Mouse (Mus musculus) midbrain, embryonic 10.5 days (tissue): ENCODE measurements around the gene Map3k14. TPM values are rescaled to one million over a fixed set of nuclear protein-coding genes. Genes with fewer than 3 reads are reported as not detected.

Source experiments
- DNase-seq: peaks from one replicate; pipeline ENCODE4 v3.0.0-alpha.2; 2017; ENCODE audit warnings: low spot score
- H3K27ac ChIP-seq: fragments of 300-500 bp; sonication (generic); replicated peaks from 2 replicates; pipeline ENCODE4 v1.5.1; 2016; ENCODE audit warnings: mild to moderate bottlenecking
- H3K27me3 ChIP-seq: fragments of 300-500 bp; sonication (generic); 2 replicates; pipeline ENCODE4 v1.6.1; 2016; ENCODE audit warnings: low read depth, mild to moderate bottlenecking; ENCODE audit not compliant: poor library complexity, severe bottlenecking
- H3K36me3 ChIP-seq: fragments of 300-500 bp; sonication (generic); 2 replicates; pipeline ENCODE4 v1.6.1; 2016; ENCODE audit warnings: mild to moderate bottlenecking, moderate library complexity
- H3K4me1 ChIP-seq: fragments of 300-500 bp; sonication (generic); 2 replicates; pipeline ENCODE4 v1.6.1; 2016
- H3K4me3 ChIP-seq: fragments of 300-500 bp; sonication (generic); 2 replicates; pipeline ENCODE4 v1.5.1; 2016; ENCODE audit warnings: mild to moderate bottlenecking, moderate library complexity
- H3K9me3 ChIP-seq: fragments of 300-500 bp; sonication (generic); replicated peaks from 2 replicates; pipeline ENCODE4 v1.6.1; 2016; ENCODE audit warnings: mild to moderate bottlenecking
- WGBS: fragments of 180-500 bp; shearing (Covaris S2); methylation state at CpG from one replicate; pipeline ENCODE4 v1.1.7; 2016; 5-methylcytosine and 5-hydroxymethylcytosine counted together
- polyA plus RNA-seq: library from polyadenylated mRNA; unstranded; fragments of >200 nt; fragmentation: Nextera tagmentation; extraction: Ambion mirVana; gene quantifications from 2 replicates; pipeline ENCODE4 v1.2.1, GENCODE M21; 2016

The Map3k14 gene
- polyA plus RNA-seq, 1 experiment from 2014 or later, result 4.4 TPM

DNA sequence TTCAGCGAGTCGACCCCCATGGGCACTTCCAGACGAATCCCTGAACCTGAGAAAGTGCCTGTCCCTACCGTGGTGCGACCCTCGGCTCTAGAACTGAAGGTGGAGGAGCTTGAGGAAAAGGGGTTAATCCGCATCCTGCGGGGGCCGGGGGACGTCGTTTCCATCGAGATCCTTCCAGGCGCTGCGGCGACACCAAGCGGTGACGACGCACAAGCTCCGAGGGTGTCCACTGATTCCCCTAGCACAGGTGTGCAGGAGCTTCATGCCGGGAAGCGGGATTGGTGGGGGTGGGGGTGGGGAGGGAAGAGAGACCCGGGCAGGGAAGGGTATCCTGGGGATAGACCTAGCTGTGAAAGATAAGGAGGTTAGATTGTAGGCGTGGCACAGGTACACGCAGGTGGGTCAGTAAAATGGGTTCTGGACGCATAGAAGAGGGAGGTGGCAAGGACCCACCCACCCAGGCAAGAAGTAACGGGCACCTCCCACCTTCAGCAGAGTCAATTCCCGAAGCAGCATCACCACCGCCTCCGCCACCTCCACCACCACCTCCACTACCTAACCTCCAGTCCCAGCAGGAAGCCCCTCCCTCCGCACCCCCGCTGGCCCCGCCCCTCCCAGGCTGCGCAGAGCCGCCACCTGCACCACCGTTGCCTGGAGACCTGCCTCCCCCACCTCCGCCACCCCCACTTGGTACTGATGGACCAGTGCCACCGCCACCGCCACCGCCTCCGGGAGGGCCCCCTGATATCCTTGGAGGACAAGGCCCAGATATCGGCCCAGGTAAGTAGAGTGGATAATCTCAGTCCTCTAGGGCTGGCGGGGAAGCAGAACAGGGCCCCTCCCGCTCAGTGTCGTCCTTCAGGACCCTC lies 74.1 kb downstream of the Map3k14 start:
- 5% methylated on average over 43 of the region's 44 CpGs for WGBS
- no peak overlapping the region for H3K27ac ChIP-seq
- H3K9me3 ChIP-seq, result no peaks in the 10 kb centered on the region
- DNase-seq, result peak; percentile 46
- H3K4me1 ChIP-seq, result peaks cover 17% of the 10 kb centered on the region
- peak overlapping the region; percentile 43 for H3K4me3 ChIP-seq
- peaks cover 90% of the 10 kb centered on the region for H3K27me3 ChIP-seq
- H3K36me3 ChIP-seq, result no peaks in the 10 kb centered on the region

DNA sequence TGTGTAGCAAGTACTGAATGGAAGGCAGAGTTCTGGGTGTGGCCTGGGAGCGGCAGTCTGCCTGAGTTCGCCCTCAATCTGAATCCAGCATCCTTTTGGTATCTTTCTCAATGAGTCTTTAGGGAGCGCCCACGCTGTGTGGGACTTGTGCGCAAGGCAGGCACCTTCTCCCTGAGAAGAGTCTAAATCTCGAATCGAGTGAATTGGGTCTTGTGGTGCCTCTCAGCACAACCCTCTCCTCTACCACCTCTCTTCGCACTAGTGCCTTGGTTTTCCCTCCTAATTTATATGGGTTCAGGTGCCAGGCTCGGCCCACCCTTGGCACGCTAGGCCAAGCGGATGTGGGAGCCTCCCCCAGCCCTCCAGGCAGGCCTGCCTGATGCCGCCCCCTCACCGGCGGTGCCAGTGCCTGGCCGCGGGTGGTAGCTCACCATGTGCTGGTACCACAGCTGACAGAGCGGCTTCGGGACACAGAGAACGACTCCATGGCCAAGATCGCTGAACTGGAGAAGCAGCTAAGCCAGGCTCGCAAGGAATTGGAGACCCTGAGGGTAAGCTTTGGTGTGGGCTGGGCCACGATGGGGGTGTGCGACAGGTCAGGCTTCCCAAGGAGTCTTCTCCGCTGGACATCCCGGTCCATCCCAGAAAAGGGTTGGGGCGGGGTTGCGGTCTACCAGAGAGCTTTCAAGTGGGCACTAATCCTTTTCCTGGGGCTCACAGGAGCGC lies 74.9 kb downstream of the Map3k14 start:
- no peaks in the 10 kb centered on the region for H3K9me3 ChIP-seq
- H3K36me3 ChIP-seq, result no peaks in the 10 kb centered on the region
- peaks cover 14% of the 10 kb centered on the region for H3K4me1 ChIP-seq
- peak overlapping the region; percentile 43 for H3K4me3 ChIP-seq
- H3K27ac ChIP-seq, result no peak overlapping the region
- H3K27me3 ChIP-seq, result peaks cover 82% of the 10 kb centered on the region
- no peak for DNase-seq
- WGBS, result 14% methylated on average over 28 of the region's 28 CpGs

DNA sequence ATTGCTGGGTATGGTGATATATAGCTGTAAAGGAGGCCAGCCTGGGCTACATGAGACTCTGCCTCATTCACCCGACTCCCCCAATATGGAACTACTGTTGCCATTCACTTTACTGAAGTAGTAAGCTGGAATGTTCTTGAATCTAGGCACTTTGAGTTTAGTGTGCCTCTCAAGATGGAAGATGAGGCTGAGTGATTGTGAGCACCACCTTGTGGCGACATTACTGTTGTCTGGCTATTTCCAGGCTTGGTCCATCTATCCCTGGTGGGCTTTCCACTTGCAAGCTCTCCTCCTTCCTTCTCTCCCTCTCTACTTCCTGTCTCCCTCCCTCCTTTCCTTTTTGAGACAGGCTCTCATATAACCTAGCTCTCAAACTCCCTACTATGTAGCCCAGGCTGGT lies 82.4 kb downstream of the Map3k14 start:
- Histone ChIP-seq H3K36me3 (no peaks in the 10 kb centered on the region), H3K27ac (no peak overlapping the region), H3K4me3 (no peak overlapping the region), H3K4me1 (no peaks in the 10 kb centered on the region), H3K27me3 (peaks cover 10% of the 10 kb centered on the region), H3K9me3 (no peaks in the 10 kb centered on the region)
- DNase-seq, result peak; percentile 42
- 32% methylated on average over 2 of the region's 2 CpGs for WGBS

DNA sequence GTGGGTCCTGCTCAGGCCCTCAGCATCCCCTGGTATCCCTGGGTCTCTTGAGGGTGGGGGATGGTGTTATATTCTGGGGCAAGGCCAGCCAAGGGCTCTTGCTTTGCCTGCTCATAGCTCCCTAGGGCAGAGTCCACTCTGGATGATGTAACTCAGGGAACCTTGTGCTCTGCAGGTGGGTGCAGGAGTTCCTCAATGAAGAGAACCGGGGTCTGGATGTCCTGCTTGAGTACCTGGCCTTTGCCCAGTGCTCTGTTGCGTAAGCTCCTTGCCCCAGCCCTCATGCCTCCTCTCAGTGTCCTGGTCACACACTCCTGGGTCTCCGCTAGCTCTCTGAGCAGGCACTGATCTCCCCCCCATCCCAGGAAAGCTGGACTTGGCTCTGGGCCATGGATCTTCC lies 85.4 kb downstream of the Map3k14 start:
- DNase-seq, result no peak

DNA sequence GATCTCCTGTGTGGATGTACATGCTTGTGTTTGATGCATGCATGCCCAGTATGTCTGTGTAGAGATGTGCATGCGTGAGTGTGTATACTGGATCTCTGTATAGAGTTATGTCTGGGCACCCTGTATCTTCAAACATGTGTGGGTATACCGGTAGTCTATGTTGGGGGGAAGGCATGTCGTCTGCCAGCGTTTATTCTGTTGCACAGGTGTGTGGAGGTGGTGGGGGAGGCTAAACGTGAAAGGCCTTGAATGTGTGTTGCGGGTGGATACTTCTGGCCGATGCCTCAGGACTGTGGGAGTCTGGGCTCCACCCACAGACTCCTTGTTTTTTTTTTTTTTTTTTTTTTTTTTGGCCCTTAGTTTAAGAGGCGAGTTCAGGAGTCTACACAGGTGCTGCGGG lies 85.9 kb downstream of the Map3k14 start:
- H3K4me1 ChIP-seq, result no peaks in the 10 kb centered on the region
- no peaks in the 10 kb centered on the region for H3K36me3 ChIP-seq
- H3K9me3 ChIP-seq, result no peaks in the 10 kb centered on the region
- H3K27ac ChIP-seq, result no peak overlapping the region
- peaks cover 8% of the 10 kb centered on the region for H3K27me3 ChIP-seq
- no peak for DNase-seq
- 81% methylated on average over 9 of the region's 9 CpGs for WGBS
- no peak overlapping the region for H3K4me3 ChIP-seq

More for the DNA sequence above, 85.4 kb downstream of the Map3k14 start:
- Histone ChIP-seq H3K27ac (no peak overlapping the region), H3K4me1 (no peaks in the 10 kb centered on the region), H3K27me3 (peaks cover 8% of the 10 kb centered on the region), H3K4me3 (no peak overlapping the region), H3K36me3 (no peaks in the 10 kb centered on the region), H3K9me3 (no peaks in the 10 kb centered on the region)
- 76% methylated on average over 3 of the region's 3 CpGs for WGBS

DNA sequence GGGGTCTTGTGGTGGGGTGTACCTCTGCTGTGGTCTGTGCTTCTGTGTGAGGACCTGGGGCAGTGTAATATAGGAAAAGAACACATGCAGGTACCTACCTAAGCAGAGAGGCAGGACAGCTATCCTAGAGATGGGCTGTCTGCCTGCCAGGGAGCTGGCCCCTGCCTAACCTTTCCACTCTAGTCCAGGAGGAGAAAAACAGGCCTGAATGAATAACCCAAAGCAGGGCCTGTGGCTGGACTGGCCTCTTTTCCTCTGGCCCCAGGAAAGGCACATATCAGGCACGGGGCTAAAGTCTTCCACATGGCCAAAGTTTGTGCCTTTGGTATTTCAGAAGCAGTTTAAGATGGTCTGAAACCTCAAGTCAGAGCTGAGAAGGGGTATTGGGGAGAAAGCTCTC lies 86.8 kb downstream of the Map3k14 start:
- no peak overlapping the region for H3K4me3 ChIP-seq
- DNase-seq, result no peak
- H3K27me3 ChIP-seq, result peaks cover 8% of the 10 kb centered on the region
- H3K4me1 ChIP-seq, result no peaks in the 10 kb centered on the region
- 81% methylated on average over 1 of the region's 1 CpGs for WGBS
- H3K9me3 ChIP-seq, result no peaks in the 10 kb centered on the region
- H3K36me3 ChIP-seq, result no peaks in the 10 kb centered on the region
- no peak overlapping the region for H3K27ac ChIP-seq

DNA sequence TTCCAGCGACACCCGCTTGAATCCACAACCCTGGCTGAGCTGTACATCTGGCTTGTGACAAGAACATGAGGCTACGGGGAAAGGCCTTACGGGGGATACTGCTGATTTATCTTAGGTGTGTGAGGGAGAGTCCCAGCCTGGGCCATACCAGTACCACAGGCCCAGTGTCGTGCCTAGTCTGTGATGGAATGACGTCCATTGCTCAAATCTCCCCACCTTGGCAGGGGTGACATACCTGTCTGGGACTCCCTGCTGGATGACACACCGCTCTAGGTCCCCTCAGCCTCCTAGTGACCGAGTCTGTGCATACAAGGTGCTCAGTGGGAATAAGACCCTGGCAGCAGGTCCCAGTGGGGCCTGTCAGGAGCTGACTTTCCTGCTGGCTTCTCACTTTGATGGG lies 88.5 kb downstream of the Map3k14 start:
- Histone ChIP-seq H3K27me3 (peaks cover 22% of the 10 kb centered on the region), H3K4me3 (no peak overlapping the region), H3K27ac (no peak overlapping the region), H3K9me3 (no peaks in the 10 kb centered on the region), H3K4me1 (peaks cover 3% of the 10 kb centered on the region), H3K36me3 (no peaks in the 10 kb centered on the region)
- no peak for DNase-seq
- 85% methylated on average over 8 of the region's 8 CpGs for WGBS

DNA sequence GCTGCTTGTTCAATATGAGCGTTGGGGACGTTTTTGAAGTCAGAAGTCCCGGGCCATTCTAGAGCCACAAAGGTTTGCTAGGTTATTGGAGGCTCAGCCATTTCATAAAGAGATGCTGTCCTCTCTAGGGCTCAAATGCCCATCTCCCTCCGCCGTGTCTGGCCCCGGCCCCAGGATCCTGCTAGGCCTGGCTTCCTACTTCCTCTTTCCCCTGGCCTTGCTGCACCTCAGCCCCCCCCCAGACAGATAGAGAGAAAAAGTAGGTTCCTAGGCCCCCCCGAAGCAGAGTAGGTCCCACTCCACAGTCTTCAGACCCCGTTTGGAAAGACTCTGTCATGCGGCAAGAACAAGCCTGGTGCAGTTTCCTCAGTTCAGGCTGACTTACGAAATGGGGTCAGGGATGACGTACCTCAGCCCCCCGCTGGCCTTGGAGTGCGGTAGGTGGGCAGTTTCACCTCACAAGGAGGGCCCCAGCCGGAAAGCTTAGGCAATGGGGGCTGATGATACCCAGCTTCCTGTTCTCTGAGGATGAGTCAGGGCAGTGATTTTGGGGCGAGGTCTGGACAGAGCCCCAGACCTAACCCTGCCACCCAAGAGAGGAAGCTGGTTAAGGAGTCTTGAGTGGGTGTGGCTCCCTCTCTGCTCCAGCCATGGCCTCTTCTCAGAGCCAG lies 89.3 kb downstream of the Map3k14 start:
- no peak for DNase-seq
- 83% methylated on average over 15 of the region's 15 CpGs for WGBS
- no peak overlapping the region for H3K4me3 ChIP-seq
- H3K27ac ChIP-seq, result no peak overlapping the region
- H3K4me1 ChIP-seq, result peaks cover 3% of the 10 kb centered on the region
- H3K27me3 ChIP-seq, result peaks cover 29% of the 10 kb centered on the region
- no peaks in the 10 kb centered on the region for H3K9me3 ChIP-seq
- H3K36me3 ChIP-seq, result no peaks in the 10 kb centered on the region

DNA sequence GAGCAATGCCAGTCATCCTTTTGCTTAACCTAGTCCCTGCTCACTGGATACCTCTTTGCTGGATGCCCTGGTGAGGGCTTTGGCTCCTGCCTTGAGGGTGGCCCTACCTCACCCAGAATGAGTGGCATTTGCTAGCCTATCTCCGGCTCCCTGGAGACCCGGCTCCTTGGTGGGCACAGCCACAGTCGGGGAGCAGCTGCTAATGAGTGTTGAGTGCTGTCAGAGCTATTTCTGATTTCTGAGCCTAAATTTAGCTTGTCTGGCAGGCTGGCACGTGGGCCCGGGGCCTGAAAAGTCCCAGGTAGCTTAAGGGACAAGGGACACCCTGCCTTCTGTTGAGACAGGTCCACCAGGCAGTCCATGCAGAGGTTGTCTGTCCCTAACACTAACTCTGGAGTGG lies 90.1 kb downstream of the Map3k14 start:
- H3K4me1 ChIP-seq, result peaks cover 3% of the 10 kb centered on the region
- DNase-seq, result no peak
- H3K4me3 ChIP-seq, result no peak overlapping the region
- no peaks in the 10 kb centered on the region for H3K36me3 ChIP-seq
- H3K27ac ChIP-seq, result no peak overlapping the region
- peaks cover 34% of the 10 kb centered on the region for H3K27me3 ChIP-seq
- 84% methylated on average over 5 of the region's 5 CpGs for WGBS
- no peaks in the 10 kb centered on the region for H3K9me3 ChIP-seq

DNA sequence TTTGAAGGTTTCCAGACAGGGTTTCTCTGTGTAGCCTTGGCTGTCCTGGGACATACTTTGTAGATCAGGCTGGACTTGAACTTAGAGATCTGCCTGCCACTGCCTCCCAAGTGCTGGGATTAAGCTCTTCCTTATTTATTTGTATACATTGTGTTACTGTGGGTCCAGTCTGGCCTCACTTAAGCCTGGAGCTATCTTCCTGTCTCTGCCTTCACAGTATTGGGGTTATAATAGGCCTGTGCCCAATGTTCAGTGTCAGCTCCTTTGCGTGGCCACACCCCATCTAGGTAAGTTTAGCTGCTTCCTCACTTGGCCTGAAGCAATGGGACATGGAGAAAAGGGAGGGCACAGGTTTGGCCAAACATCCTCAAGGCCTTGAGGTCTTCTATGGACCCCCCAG lies 90.8 kb downstream of the Map3k14 start:
- Histone ChIP-seq H3K9me3 (no peaks in the 10 kb centered on the region), H3K4me1 (peaks cover 3% of the 10 kb centered on the region), H3K27me3 (peaks cover 41% of the 10 kb centered on the region), H3K4me3 (no peak overlapping the region), H3K27ac (no peak overlapping the region), H3K36me3 (no peaks in the 10 kb centered on the region)
- 93% methylated on average over 1 of the region's 1 CpGs for WGBS
- no peak for DNase-seq

DNA sequence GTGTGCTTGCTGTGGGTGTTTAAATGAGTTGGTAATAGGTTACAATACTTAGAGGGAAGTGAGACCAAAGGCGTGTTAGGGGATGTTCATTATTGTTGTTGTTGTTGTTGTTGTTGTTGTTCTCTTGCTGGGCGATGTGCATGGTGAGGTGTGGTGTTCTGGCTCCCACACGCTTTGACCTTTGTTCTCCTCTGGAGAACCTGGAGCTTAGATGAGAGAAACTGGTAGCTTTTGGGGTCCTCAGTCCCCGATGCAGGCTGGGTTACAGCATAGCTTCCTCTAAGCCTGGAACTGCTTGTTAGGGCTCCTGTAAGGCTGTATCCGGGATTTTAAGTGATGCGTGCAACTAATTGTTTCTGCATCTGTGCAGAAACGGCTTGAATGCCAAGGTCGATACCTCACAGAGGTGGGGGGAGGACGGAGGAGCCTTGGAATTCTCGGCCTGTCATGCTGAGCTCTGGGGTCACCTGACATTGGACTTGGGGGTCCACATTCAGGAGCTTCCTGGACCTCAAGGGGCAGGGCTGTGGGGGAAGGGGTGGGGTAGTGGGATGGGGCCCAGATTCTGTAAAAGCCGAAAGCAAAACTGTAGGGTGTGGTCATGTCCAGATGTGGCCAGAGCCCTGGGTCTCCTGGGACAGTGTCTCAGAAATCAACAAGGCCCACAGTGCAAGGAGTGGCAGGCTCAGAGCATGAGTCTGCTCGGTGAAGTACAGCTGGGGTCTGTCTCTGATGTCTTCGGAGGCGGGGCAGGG lies 91.4 kb downstream of the Map3k14 start:
- H3K27me3 ChIP-seq, result peaks cover 48% of the 10 kb centered on the region

DNA sequence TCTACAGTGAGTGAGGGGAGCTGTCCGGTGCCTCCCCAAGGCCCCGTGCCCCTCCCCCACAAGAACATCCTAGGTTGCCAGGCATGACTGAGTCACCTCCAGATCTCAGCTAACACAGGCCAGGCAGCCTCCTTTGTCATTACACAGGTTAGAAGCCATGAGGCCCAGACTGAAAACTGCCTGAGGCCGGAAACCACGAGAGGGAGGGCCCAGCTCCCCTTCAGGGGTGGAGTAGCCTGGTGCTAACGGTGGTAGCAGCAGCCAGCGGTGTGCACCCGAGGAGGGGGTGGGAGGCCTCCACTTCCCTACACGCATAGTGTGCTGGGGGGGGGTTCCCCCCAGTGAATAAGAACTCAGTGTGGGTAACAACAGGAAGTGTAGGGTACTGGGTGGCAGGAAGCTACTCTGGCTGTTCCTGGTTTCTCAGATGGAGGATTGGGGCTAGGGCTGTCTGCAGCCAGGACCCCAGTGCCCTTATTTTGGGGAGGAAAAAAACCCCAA lies 92.3 kb downstream of the Map3k14 start:
- WGBS, result 62% methylated on average over 8 of the region's 8 CpGs
- H3K27me3 ChIP-seq, result peaks cover 57% of the 10 kb centered on the region
- H3K4me3 ChIP-seq, result no peak overlapping the region
- no peak for DNase-seq
- no peak overlapping the region for H3K27ac ChIP-seq
- H3K36me3 ChIP-seq, result no peaks in the 10 kb centered on the region
- peaks cover 18% of the 10 kb centered on the region for H3K4me1 ChIP-seq
- H3K9me3 ChIP-seq, result no peaks in the 10 kb centered on the region

More for the DNA sequence above, 91.4 kb downstream of the Map3k14 start:
- WGBS, result 86% methylated on average over 14 of the region's 14 CpGs
- no peak overlapping the region for H3K27ac ChIP-seq
- H3K9me3 ChIP-seq, result no peaks in the 10 kb centered on the region
- no peak overlapping the region for H3K4me3 ChIP-seq
- no peak for DNase-seq
- H3K36me3 ChIP-seq, result no peaks in the 10 kb centered on the region
- H3K4me1 ChIP-seq, result peaks cover 9% of the 10 kb centered on the region
